Mouse (Mus musculus) mesoderm, embryonic 11.5 days (tissue): ENCODE measurements at regions not wholly inside any gene's neighbourhood (a gene's known extent, or its start where the extent isn't known, plus 50 kb on each side); places are given as distances from the start of the nearest gene placed in this dataset.
A peak's percentile ranks its signal among the peaks of the same experiment; 100 is the strongest.

Experiments used
- DNase-seq: peaks from one replicate; pipeline ENCODE4 v3.0.0-alpha.2; 2012; ENCODE audit warnings: low read depth, low spot score

- DNase-seq, result no peak
These were observed 277.7 kb upstream of the Xylt1 start for GRCm38 (mm10) chr7:117103035-117103434.

DNA sequence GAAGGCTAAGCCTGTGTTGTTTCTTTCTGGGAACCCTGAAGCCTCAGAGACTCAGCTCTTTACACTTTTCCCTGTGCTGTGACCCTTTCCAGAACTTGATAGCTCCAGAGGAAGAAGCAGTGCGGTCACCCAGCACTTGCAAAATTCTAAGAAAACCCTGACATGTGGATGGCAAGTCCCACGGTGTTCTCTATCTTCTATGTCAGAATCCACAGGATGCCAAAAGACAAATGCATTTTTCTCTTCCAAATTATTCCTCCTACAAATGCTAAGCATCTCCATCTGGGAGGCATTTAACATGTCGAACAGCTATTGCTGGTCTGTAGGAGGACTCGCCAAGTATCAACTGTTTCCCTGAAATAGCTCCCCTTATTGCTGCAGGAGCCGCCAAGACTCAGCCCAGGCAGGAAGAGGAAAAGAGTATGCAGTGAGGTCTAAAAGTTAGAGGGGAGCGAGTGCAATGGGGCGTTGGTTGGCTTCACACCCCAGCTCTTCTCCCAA is 274.0 kb upstream of the Xylt1 start:
- DNase-seq, result no peak

GRCm38 (mm10) chr7:117108391-117108790 is 272.4 kb upstream of the Xylt1 start:
- DNase-seq, result no peak

GRCm38 (mm10) chr7:117127728-117128127 is 253.1 kb upstream of the Xylt1 start:
- no peak for DNase-seq

DNA sequence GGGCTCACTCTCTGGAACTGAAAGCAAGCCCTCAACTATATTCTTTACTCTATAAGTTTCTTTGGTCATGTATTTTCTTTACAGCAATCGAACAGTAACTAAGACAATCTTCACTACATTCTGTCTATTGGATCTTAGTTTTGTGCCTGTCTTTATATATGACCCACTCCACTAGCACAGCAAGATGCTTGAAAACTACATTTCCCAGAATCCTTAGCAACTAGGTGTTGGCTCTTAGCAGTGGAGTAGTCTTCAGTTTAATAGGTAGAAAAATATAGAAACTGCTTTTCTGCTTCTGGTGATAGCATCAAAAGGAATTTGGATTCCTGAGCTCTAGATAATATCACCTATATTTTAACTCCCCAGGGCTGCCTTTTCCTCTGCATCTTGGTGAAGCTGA is 245.9 kb upstream of the Xylt1 start:
- no peak for DNase-seq

DNA sequence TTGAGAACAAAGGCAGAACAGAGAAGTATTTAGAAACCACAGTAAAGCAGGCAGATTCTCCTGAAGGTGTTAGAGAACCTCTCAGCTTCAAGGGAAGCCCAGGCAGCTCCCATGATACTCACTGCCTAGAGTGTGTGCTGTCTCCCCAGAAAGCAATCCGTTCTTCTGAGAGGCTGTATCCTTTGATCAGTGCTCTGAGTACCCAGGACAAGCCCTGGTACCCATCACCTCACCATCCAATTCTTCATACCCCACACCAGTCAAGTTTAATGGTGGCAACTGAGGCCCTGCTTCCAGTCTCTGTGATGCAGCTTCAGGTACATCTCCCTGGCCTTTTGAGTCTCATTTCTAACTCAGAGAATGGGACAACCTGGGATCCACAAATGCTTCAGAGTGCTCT is 242.1 kb upstream of the Xylt1 start:
- DNase-seq, result no peak

DNA sequence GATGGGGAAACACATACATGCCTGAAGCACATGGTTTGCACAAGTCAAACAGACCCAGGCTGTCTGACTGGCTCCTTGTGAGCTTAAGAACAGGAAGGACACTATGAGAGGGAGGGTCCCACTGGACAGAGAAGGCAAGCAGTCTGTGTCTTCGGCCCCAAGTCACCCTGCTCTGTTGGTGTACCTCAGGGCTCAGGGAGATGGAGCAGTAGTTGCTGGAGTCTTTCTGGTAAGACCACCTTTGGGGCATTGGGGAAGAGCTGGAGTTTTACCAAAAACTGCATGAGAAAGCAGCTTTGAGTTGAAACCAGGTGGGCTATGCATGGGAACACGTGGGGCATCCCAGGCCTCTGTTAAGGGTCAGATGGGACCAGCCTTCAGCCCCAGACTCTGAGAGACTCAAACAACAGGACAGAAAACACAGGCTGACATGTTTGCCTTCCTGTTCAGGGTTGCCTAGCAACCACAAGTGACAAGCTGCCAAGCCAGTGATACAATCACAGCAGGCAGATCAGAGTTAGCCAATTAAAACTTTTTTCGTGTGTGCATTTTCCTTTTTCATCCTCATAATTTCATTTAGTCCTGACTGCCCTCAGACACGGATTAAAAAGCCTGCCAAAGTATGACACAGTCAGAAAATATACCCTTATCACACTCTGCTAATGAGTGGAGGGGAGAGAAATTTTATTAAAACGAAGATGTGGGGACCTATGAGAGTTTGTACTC is 241.4 kb upstream of the Xylt1 start:
- DNase-seq, result peak; percentile 70

- DNase-seq, result no peak
These were observed 240.9 kb upstream of the Xylt1 start for GRCm38 (mm10) chr7:117139971-117140247.

GRCm38 (mm10) chr7:117146809-117147208 is 234.0 kb upstream of the Xylt1 start:
- no peak for DNase-seq

- no peak for DNase-seq
These were observed 230.4 kb upstream of the Xylt1 start for GRCm38 (mm10) chr7:117150355-117150754.

- no peak for DNase-seq
These were observed 226.8 kb upstream of the Xylt1 start for GRCm38 (mm10) chr7:117153826-117154550.

DNA sequence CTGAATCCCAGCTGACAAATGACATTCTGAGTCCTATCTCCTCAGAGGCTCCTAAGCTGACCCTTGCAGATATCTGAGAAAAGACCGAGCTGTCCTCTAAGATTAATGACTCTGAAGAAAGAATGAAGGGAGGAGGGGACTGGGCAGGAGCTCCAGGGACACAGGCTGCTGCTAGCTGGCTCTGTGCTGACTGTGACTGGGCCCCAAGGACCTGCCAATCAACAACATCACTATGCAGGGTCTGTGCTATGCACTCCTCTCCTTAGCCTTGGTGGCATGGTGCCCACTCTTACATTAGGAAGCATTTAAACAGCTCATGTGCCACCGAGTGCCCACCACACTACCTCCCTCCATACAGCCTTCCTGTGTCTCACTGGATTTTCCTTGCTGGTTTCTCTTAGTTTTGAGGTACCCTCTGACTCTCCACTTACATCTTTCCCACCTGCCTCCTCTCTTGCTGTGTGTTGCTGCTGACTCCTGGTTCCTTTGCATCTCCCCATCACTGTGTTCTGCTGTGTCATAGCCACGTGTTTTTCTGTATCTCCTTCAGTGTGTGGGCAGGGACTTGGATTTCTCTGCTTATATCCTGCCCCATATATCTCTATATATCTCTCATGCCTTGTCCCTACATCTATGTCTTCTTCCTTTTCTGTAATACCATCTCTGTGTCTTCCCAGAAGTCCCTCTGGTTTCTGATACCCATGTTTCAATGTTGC is 219.4 kb upstream of the Xylt1 start:
- DNase-seq, result no peak

GRCm38 (mm10) chr7:117174811-117175422 is 205.9 kb upstream of the Xylt1 start:
- DNase-seq, result no peak

DNA sequence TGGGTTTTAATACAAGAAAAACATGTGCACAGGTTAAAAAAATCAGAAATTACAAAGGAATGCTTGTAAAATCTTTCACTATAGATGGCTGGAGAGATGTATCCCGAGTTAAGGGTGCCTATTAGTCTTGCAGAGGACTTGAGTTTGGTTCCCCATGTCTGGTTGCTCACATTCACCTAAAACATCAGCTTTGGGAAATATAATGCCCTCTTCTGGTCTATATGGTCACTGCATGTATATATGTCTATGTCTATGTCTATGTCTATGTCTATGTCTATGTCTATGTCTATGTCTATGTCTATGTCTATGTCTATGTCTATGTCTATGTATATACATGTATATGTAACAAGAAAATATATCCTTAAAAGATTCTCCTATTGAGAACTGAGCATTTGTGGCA is 196.8 kb upstream of the Xylt1 start:
- DNase-seq, result no peak

DNA sequence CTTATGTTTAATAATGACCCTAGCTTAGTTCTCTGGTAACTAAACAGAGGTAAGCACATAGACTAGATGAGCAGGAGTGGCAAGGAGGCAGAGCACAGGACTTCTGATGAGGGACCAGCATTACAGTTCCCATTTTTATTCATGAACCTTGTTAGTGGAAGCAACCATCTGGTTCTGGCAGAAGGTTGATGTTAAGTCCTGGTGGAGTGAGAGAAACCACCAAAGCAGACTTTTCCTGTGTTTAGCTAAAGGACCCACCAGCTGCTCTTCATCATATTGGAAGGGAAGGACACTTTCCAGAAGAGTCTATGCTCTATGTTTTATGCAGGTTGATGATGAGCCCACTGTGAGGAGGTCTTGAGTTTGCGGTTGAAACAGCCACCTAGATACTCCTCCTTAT is 194.9 kb upstream of the Xylt1 start:
- DNase-seq, result no peak

- no peak for DNase-seq
These were observed 184.2 kb upstream of the Xylt1 start for GRCm38 (mm10) chr7:117196611-117197010.

DNA sequence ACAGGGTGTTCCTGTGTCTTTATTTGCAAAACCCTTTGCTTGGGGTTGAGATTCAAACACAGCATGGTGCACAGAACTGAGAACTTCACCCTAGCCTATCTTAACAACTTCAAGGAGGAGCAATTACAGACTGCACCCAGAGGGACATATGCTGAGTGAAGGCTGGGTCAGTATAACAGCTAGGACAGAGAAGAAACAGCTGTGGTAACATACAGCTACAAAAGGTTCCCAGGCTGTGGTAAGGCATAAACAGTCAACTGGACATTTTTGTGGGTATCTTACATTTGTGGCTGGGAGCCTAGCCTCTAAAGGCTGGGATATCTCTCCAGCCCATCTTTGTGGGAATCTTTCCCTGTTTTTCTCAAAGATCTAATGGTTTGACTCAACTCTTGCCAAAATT is 154.5 kb upstream of the Xylt1 start:
- no peak for DNase-seq

DNA sequence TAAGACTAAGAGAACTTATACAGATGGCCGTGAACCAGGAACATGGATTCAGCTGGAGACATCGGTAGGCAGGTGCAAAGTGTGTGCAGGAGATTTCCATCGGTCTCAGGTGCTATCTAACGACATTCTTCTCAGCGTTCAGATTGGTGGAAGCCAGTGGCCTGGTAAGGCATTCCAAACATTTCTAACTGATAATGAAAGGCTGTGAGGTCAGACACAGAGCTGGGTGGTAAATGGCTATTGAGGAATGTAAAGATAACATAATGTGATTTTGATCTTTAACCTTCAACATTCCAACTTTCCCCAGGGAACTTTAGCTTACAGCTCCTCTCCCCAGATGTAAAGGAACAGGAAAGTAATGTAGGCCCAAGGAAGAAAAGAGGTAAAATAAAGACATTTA is 151.2 kb upstream of the Xylt1 start:
- peak; percentile 65 for DNase-seq

- DNase-seq, result no peak
These were observed 124.0 kb upstream of the Xylt1 start for GRCm38 (mm10) chr7:117256819-117257218.

DNA sequence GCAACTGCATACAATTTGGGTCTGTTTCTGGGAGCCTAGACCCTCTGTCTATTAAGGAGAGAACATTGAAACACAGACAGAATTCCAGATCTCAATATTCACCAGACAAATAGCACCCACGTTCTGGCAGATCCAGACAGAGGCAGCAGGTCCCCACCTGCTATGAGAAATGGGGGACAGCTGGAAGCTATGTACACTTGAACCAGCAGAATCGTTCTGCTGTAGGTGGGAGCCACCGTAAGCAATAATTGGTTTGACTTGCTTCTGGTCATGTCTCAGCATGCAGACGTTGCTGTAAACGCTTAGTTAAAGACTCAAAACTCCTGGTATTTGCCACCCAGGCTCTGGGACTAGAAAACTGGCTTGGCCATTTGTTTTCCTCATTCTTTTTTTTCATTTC is 122.2 kb upstream of the Xylt1 start:
- DNase-seq, result no peak

DNA sequence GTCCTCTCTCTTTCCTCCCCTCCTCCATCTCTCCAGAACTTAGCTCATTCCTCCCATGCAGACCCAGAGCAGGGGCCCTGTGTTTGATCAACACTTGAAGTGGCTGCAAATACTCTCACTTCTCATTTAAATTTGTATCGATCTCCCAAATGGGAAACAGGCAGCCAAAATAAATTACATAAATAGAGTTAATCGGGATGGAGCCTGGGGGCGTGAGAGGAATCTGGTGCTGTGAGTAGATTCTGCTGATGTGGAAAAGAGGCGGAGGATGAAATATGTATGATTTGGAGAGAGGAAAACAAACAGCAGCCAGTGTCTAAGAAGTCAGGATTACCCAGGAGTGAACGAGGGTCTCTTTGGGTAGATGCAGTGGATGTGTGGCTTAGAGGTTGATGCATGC is 121.6 kb upstream of the Xylt1 start:
- DNase-seq, result no peak

GRCm38 (mm10) chr7:117259674-117260294 is 121.0 kb upstream of the Xylt1 start:
- peak; percentile 12 for DNase-seq
